In the genomic region with DNA sequence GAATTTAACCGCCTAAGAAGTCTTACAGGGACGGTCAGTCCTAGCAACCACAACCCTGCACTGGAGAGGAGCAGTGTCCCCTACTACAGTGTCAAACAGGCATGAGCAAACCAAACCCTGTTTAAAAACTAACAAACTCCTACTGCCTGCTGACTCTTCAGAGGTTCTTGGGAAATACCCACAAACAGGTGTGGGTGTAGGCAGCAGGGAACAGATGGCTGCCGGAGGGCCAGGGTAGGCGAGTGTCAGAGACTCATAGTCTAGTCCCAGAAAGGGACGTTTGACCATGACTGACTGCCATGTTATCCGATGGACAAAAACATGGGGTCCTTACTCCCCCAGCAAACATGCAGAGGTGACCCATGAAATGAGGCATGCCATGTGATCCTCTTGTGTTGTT, we compare ENCODE assay signal across 14 mouse cellular contexts.
A peak's percentile ranks its signal among the peaks of the same experiment; 100 is the strongest.
DNase-seq lines count a peak whose midpoint lies in the region; ATAC-seq lines count a peak whose summit lies in the region.
"Had no signal": no experiment of that assay in that cellular context is flagged by ENCODE, and none has a peak within 500 bp of the region (broad histone marks: within the 10 kb centered on the region; RNA-seq: fewer than 3 reads in every experiment).

No protein-coding gene starts in this region.

- DNase-seq in frontal cortex, postnatal 10 days (ENCODE audit: low spot score in 2 of 2), result no peak
- peak; percentile 22 to 51 for DNase-seq in left cerebral cortex, adult 18-20 months (ENCODE audit: low spot score in 2 of 2)
- DNase-seq in left cerebral cortex, postnatal 4 days, result no peak
- DNase-seq in right cerebral cortex, adult 2 months (ENCODE audit: low spot score in 2 of 2), result peak; percentile 37 to 56
- no peak for DNase-seq in right cerebral cortex, postnatal 25 days
- DNase-seq in layer of hippocampus, postnatal 14 days (ENCODE audit: low spot score in 2 of 2), result no peak
- DNase-seq: adrenal gland, postnatal 10 days; B cell, adult 2 months; gastrocnemius, postnatal 10 days; heart, adult 2 months had no signal

- intact Hi-C loops in left cerebral cortex, postnatal 4 days (cut with DNase I), result no loop called here

- ATAC-seq in frontal cortex, adult (ENCODE audit: low TSS enrichment), result peak; percentile 86
- ATAC-seq: CD4-positive, CD25-positive, alpha-beta regulatory T cell, adult 4 months; forebrain, embryonic 15.5 days; hindbrain, embryonic 16.5 days had no signal

Comparison
In these comparisons a context has a peak if more than half of its experiments do, and no peak if none do; other contexts are left out.
1. DNase-seq: peak in left cerebral cortex, adult 18-20 months (2 of 2) and right cerebral cortex, adult 2 months (2 of 2); none in frontal cortex, postnatal 10 days (0 of 2), left cerebral cortex, postnatal 4 days (single experiment), right cerebral cortex, postnatal 25 days (single experiment) and layer of hippocampus, postnatal 14 days (0 of 2).